Mouse (Mus musculus) forebrain, embryonic 14.5 days (tissue): ENCODE data around the gene Dync1li1. TPM values are rescaled to one million over a fixed set of nuclear protein-coding genes. Genes with fewer than 3 reads are reported as not detected.

Experiments
- ATAC-seq: fragments of 200-750 bp; cut with Nextera tagmentation; 2 replicates; pipeline ENCODE4 v1.8.0; 2017; ENCODE audit warnings: mild to moderate bottlenecking, moderate library complexity
- DNase-seq: peaks from one replicate; pipeline ENCODE4 v3.0.0-alpha.2; 2015; ENCODE audit warnings: low spot score
- H3K27ac ChIP-seq: fragments of 300-500 bp; sonication (generic); 2 replicates; pipeline ENCODE4 v1.5.1; 2014; ENCODE audit warnings: low read depth, mild to moderate bottlenecking, control low read depth, low read length, moderate library complexity
- H3K27me3 ChIP-seq: fragments of 300-500 bp; sonication (generic); replicated peaks from 2 replicates; pipeline ENCODE4 v1.6.1; 2014; ENCODE audit warnings: low read length, control low read depth, mixed read lengths; ENCODE audit not compliant: control insufficient read depth, insufficient read depth
- H3K36me3 ChIP-seq: fragments of 300-500 bp; sonication (generic); 2 replicates; pipeline ENCODE4 v1.6.1; 2014; ENCODE audit warnings: low read length, control low read depth; ENCODE audit not compliant: control insufficient read depth, insufficient read depth
- H3K4me1 ChIP-seq: fragments of 300-500 bp; sonication (generic); 2 replicates; pipeline ENCODE4 v1.6.1; 2014; ENCODE audit warnings: antibody characterized with exemption, low read length, control low read depth; ENCODE audit not compliant: control insufficient read depth, insufficient read depth
- H3K4me2 ChIP-seq: fragments of 300-500 bp; sonication (generic); 2 replicates; pipeline ENCODE4 v1.6.1; 2014; ENCODE audit warnings: mild to moderate bottlenecking, control low read depth, low read length
- H3K4me3 ChIP-seq: fragments of 300-500 bp; sonication (generic); 2 replicates; pipeline ENCODE4 v1.5.1; 2014; ENCODE audit warnings: low read depth, low read length, control low read depth
- H3K9ac ChIP-seq: fragments of 300-500 bp; sonication (generic); 2 replicates; pipeline ENCODE4 v1.6.1; 2014; ENCODE audit warnings: mild to moderate bottlenecking, low read length, control low read depth, moderate library complexity
- H3K9me3 ChIP-seq: fragments of 300-500 bp; sonication (generic); replicated peaks from 2 replicates; pipeline ENCODE4 v1.6.1; 2016; ENCODE audit warnings: low read length, control low read depth, mixed read lengths; ENCODE audit not compliant: control insufficient read depth
- WGBS: fragments of 180-500 bp; shearing (Covaris S2); extraction: QIAGEN DNeasy Blood & Tissue Kit; methylation state at CpG from one replicate; pipeline ENCODE4 v1.1.7; 2014; 5-methylcytosine and 5-hydroxymethylcytosine counted together
- polyA plus RNA-seq: library from polyadenylated mRNA; unstranded; fragments of >200 nt; fragmentation: Nextera tagmentation; extraction: Ambion mirVana; gene quantifications from 2 replicates; pipeline ENCODE4 v1.2.1, GENCODE M21; 2014

The Dync1li1 gene
- polyA plus RNA-seq, 1 experiment from 2014 or later, result 71.7 TPM

GRCm38 (mm10) chr9:114650938-114651634, 37.5 kb upstream of the Dync1li1 start:
- no peak overlapping the region for H3K27ac ChIP-seq
- no peaks in the 10 kb centered on the region for H3K27me3 ChIP-seq
- no peak for DNase-seq
- no peaks in the 10 kb centered on the region for H3K4me1 ChIP-seq
- H3K36me3 ChIP-seq, result no peaks in the 10 kb centered on the region
- ATAC-seq, result no peak
- no peaks in the 10 kb centered on the region for H3K9me3 ChIP-seq
- H3K9ac ChIP-seq, result no peak overlapping the region
- WGBS, result 63% methylated on average over 21 of the region's 21 CpGs
- H3K4me2 ChIP-seq, result no peak overlapping the region
- no peak overlapping the region for H3K4me3 ChIP-seq

- no peak overlapping the region for H3K27ac ChIP-seq
Measured at GRCm38 (mm10) chr9:114655356-114655755, 33.2 kb upstream of the Dync1li1 start.

GRCm38 (mm10) chr9:114656701-114657100, 31.9 kb upstream of the Dync1li1 start:
- no peaks in the 10 kb centered on the region for H3K4me1 ChIP-seq
- no peaks in the 10 kb centered on the region for H3K36me3 ChIP-seq
- no peaks in the 10 kb centered on the region for H3K27me3 ChIP-seq
- H3K27ac ChIP-seq, result no peak overlapping the region
- no peak overlapping the region for H3K4me3 ChIP-seq
- H3K9me3 ChIP-seq, result no peaks in the 10 kb centered on the region
- 88% methylated on average over 3 of the region's 3 CpGs for WGBS
- no peak for DNase-seq
- H3K9ac ChIP-seq, result no peak overlapping the region
- ATAC-seq, result no peak
- no peak overlapping the region for H3K4me2 ChIP-seq

More at GRCm38 (mm10) chr9:114655356-114655755, 33.2 kb upstream of the Dync1li1 start:
- Histone ChIP-seq H3K4me1 (no peaks in the 10 kb centered on the region), H3K9me3 (no peaks in the 10 kb centered on the region), H3K27me3 (no peaks in the 10 kb centered on the region), H3K4me3 (no peak overlapping the region), H3K9ac (no peak overlapping the region), H3K4me2 (no peak overlapping the region), H3K36me3 (no peaks in the 10 kb centered on the region)
- DNase-seq (no peak), ATAC-seq (no peak)
- WGBS, result 83% methylated on average over 4 of the region's 4 CpGs

- no peak for DNase-seq
- Histone ChIP-seq H3K27ac (no peak overlapping the region), H3K4me2 (no peak overlapping the region)
Measured at GRCm38 (mm10) chr9:114660506-114660905, 28.1 kb upstream of the Dync1li1 start.

DNA sequence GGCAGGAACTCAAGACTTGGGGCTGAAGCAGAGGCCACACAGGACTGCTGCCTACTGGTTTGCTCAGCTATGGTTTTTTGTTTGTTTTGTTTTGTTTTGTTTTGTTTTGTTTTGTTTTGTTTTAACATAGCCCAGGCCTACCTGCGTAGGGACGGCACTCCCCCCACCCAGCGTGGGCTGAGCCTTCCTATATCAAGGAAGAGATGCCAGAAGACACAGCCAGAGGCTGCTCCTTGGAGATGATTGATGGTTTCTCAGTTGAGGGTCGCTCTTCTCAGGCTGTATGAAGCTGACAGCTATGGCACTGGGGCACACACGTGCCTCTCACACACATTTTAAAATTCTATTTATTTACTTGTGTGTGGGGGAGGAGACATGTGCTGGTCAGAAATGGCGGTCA, 27.6 kb upstream of the Dync1li1 start:
- Histone ChIP-seq H3K36me3 (no peaks in the 10 kb centered on the region), H3K9ac (no peak overlapping the region), H3K9me3 (no peaks in the 10 kb centered on the region), H3K4me1 (no peaks in the 10 kb centered on the region), H3K4me2 (no peak overlapping the region), H3K27me3 (no peaks in the 10 kb centered on the region), H3K4me3 (no peak overlapping the region), H3K27ac (no peak overlapping the region)
- WGBS, result 82% methylated on average over 6 of the region's 6 CpGs
- no peak for ATAC-seq
- no peak for DNase-seq

More at GRCm38 (mm10) chr9:114660506-114660905, 28.1 kb upstream of the Dync1li1 start:
- Histone ChIP-seq H3K4me3 (no peak overlapping the region), H3K9ac (no peak overlapping the region), H3K9me3 (no peaks in the 10 kb centered on the region), H3K4me1 (no peaks in the 10 kb centered on the region), H3K27me3 (no peaks in the 10 kb centered on the region), H3K36me3 (no peaks in the 10 kb centered on the region)
- no peak for ATAC-seq
- 73% methylated on average over 6 of the region's 6 CpGs for WGBS

DNA sequence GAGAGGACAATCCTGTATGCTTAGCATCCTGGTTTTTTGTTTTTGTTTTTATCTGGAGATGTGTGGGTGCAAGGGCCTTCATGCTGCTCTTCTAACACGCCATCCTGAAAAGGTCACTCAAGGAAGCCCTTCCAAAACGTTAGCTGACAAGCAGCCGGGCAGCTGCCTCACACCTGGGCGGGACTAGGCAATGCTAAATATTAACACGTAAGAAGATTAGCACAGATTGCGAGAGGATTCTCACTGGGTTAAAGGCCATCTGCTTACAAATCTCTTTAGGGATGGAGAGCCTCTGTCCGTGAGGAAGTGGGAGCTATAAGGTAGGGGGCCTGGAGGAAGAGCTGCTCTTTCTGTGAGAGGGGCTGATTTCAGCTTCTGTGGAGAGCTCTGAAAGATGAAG, 26.6 kb upstream of the Dync1li1 start:
- ATAC-seq (no peak), DNase-seq (no peak)
- WGBS, result 68% methylated on average over 7 of the region's 7 CpGs
- no peak overlapping the region for H3K27ac ChIP-seq
- H3K9me3 ChIP-seq, result no peaks in the 10 kb centered on the region
- no peaks in the 10 kb centered on the region for H3K4me1 ChIP-seq
- no peak overlapping the region for H3K4me2 ChIP-seq
- no peak overlapping the region for H3K4me3 ChIP-seq
- no peaks in the 10 kb centered on the region for H3K36me3 ChIP-seq
- no peaks in the 10 kb centered on the region for H3K27me3 ChIP-seq
- H3K9ac ChIP-seq, result no peak overlapping the region

- Histone ChIP-seq H3K4me2 (no peak overlapping the region), H3K4me1 (no peaks in the 10 kb centered on the region), H3K9ac (no peak overlapping the region), H3K27me3 (no peaks in the 10 kb centered on the region), H3K4me3 (no peak overlapping the region), H3K27ac (no peak overlapping the region), H3K36me3 (no peaks in the 10 kb centered on the region), H3K9me3 (no peaks in the 10 kb centered on the region)
- ATAC-seq, result no peak
- 84% methylated on average over 11 of the region's 11 CpGs for WGBS
- no peak for DNase-seq
Measured at GRCm38 (mm10) chr9:114663782-114664181, 24.8 kb upstream of the Dync1li1 start.

- H3K4me1 ChIP-seq, result no peaks in the 10 kb centered on the region
- no peak overlapping the region for H3K9ac ChIP-seq
- 89% methylated on average over 10 of the region's 10 CpGs for WGBS
- ATAC-seq, result no peak
- no peaks in the 10 kb centered on the region for H3K27me3 ChIP-seq
- no peak overlapping the region for H3K27ac ChIP-seq
- no peak for DNase-seq
- no peak overlapping the region for H3K4me3 ChIP-seq
- H3K9me3 ChIP-seq, result no peaks in the 10 kb centered on the region
- no peaks in the 10 kb centered on the region for H3K36me3 ChIP-seq
- no peak overlapping the region for H3K4me2 ChIP-seq
Measured at GRCm38 (mm10) chr9:114666858-114667257, 21.7 kb upstream of the Dync1li1 start.

DNA sequence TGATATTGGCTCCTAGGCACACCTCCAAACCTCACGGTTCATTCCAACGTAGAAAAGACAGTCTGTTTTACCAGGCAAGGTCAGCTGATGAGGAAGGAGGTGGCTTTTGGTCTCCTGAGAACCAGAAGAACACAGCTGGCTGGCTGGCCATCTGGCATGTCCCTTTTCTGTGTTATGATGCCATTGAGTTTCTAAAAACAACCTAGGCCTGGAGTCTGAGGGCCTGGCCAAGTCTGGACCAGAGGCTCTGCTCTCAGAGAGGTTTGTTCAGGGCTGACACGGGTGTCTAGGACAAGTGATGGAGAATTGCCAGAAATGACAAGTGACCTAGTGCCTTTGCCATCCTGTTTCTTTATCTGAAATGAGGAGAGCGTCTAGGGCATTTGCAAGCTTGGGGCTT, 20.5 kb upstream of the Dync1li1 start:
- no peaks in the 10 kb centered on the region for H3K27me3 ChIP-seq
- H3K27ac ChIP-seq, result no peak overlapping the region
- H3K4me3 ChIP-seq, result no peak overlapping the region
- WGBS, result 89% methylated on average over 4 of the region's 4 CpGs
- DNase-seq, result no peak
- no peaks in the 10 kb centered on the region for H3K9me3 ChIP-seq
- no peaks in the 10 kb centered on the region for H3K36me3 ChIP-seq
- ATAC-seq, result no peak
- H3K9ac ChIP-seq, result no peak overlapping the region
- H3K4me2 ChIP-seq, result no peak overlapping the region
- no peaks in the 10 kb centered on the region for H3K4me1 ChIP-seq
